Mouse (Mus musculus) hindbrain, embryonic 12.5 days (tissue): ENCODE results near the gene Hoxa13. TPM values are rescaled to one million over a fixed set of nuclear protein-coding genes. Genes with fewer than 3 reads are reported as not detected.

Experiments used
- ATAC-seq: fragments of 200-750 bp; cut with Nextera tagmentation; 2 replicates; pipeline ENCODE4 v1.8.0; 2017; ENCODE audit warnings: moderate TSS enrichment; ENCODE audit not compliant: low FRiP score
- H3K27ac ChIP-seq: fragments of 300-500 bp; sonication (generic); 2 replicates; pipeline ENCODE4 v1.5.1; 2016; ENCODE audit warnings: mild to moderate bottlenecking
- H3K27me3 ChIP-seq: fragments of 300-500 bp; sonication (generic); 2 replicates; pipeline ENCODE4 v1.6.1; 2016; ENCODE audit warnings: mild to moderate bottlenecking
- H3K36me3 ChIP-seq: fragments of 300-500 bp; sonication (generic); 2 replicates; pipeline ENCODE4 v1.6.1; 2016; ENCODE audit warnings: mild to moderate bottlenecking
- H3K4me1 ChIP-seq: fragments of 300-500 bp; sonication (generic); 2 replicates; pipeline ENCODE4 v1.6.1; 2016
- H3K4me2 ChIP-seq: fragments of 300-500 bp; sonication (generic); replicated peaks from 2 replicates; pipeline ENCODE4 v1.6.1; 2016; ENCODE audit warnings: mild to moderate bottlenecking
- H3K4me3 ChIP-seq: fragments of 300-500 bp; sonication (generic); 2 replicates; pipeline ENCODE4 v1.5.1; 2016; ENCODE audit warnings: mild to moderate bottlenecking
- H3K9ac ChIP-seq: fragments of 300-500 bp; sonication (generic); 2 replicates; pipeline ENCODE4 v1.6.1; 2016; ENCODE audit warnings: mild to moderate bottlenecking, moderate library complexity
- H3K9me3 ChIP-seq: fragments of 300-500 bp; sonication (generic); replicated peaks from 2 replicates; pipeline ENCODE4 v1.6.1; 2016; ENCODE audit warnings: mild to moderate bottlenecking
- WGBS: fragments of 180-500 bp; shearing (Covaris S2); methylation state at CpG from one replicate; pipeline ENCODE4 v1.1.7; 2016; 5-methylcytosine and 5-hydroxymethylcytosine counted together
- polyA plus RNA-seq: library from polyadenylated mRNA; unstranded; fragments of >200 nt; fragmentation: Nextera tagmentation; extraction: Ambion mirVana; gene quantifications from 2 replicates; pipeline ENCODE4 v1.2.1, GENCODE M21; 2016

The Hoxa13 gene
- polyA plus RNA-seq, 1 experiment from 2014 or later: not detected

DNA sequence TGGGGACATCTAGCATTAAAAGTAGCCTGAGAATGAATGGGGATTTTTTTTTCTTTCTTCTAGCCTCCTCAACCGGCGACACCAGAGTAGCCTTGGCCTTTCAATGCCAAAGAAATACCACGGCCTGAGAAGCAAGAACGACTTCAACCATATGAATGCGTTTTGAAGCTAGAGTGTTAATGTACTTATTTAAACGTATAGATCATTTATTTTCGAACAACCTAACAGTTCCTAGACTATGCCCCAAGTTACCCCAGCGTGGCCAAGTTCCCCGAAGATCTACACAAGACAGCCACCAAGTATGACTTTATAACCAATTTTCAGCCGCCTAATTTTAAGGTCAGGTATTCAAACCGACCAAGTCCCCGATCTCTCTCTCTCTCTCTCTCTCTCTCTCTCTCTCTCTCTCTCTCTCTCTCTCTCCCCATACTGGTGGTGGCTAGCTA lies 39.8 kb downstream of the Hoxa13 start:
- Histone ChIP-seq H3K27me3 (peaks cover 100% of the 10 kb centered on the region), H3K36me3 (no peaks in the 10 kb centered on the region), H3K4me1 (peaks cover 20% of the 10 kb centered on the region), H3K4me2 (peak overlapping the region; percentile 66), H3K27ac (no peak overlapping the region), H3K9me3 (no peaks in the 10 kb centered on the region), H3K9ac (0 out of 2 replicates have a peak overlapping the region, but pooled peaks have one; percentile 47), H3K4me3 (peak overlapping the region; percentile 38; the same call in 1 of the 2 replicates)
- no peak for ATAC-seq
- 4% methylated on average over 12 of the region's 12 CpGs for WGBS

DNA sequence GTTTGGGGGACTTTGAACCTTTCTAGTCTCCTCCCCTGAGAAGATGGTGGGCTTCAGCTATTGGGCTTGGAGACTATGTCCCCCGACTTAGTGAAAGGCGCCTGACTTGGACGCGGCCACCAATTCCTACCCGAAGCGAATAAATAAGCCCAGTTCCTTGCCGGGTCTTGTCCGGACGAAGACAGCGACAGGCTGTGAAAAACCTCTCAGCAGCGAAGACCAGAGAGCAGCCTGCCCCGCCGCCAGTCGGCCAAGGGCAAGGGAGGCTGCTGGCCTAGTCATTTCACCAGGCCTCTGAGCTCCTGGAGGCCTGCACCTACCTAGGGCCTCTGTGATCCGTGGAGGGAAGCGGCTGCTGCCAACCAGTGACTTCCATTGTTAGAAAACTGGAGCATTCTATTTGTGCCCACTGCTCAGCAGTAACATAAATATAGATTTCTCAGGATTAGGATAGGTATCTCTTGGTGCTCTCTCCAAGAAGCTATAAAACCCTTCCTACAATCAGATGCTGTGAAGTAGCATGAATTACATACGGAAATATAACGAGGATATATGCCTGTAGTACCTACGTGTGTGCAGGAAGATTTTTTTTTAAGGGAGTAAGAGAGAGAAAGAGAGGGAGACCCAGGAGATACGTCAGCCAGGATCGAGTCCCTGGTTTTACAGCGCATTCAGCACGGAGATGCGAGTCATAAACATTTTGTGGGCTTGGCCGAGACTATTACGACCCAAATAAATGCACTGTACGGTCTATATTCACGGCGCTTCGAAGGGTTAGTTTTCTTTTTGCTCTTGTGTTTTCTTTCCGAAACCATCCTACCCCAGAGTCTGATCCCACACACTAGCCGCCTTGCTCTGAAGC lies 40.4 kb downstream of the Hoxa13 start:
- H3K27me3 ChIP-seq: peaks cover 100% of the 10 kb centered on the region
- no peak for ATAC-seq
- H3K27ac ChIP-seq: no peak overlapping the region
- H3K9me3 ChIP-seq: no peaks in the 10 kb centered on the region
- H3K36me3 ChIP-seq: no peaks in the 10 kb centered on the region
- WGBS: 12% methylated on average over 32 of the region's 32 CpGs
- no peak overlapping the region for H3K9ac ChIP-seq
- H3K4me1 ChIP-seq: peaks cover 17% of the 10 kb centered on the region
- H3K4me2 ChIP-seq: no peak overlapping the region
- H3K4me3 ChIP-seq: no peak overlapping the region

DNA sequence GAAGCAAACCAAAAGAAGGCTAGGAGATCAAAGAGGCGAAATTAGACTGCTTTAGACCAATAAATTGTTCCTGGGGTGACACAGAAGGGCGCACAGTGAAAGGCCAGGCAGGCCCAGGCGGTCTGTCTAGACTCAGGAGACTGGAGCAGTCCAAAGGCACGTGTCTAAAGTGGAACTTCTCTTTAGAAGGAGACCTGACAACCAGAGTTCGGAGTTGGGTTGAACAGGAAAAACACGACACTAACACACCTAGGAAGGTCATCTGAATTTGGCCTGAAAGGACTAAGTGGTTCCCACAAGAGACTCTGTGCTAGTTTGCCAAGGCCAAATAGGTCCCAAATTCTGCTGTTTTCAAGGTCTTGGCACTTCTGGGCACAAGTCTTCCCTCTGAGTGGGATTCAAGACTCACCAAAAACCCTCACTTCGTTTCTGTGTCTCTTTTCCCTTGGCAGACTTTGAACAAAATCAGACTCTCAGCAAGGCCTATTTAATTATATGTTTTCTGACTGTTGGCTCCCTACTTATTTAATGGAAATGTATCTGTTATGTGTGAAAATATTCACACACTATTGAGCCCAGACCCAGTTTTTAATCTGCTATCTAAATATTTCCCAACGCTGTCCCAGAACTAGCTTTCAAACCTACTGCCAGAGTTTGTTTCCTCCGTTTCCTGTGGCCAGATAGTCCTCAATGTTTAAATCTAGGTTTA lies 41.3 kb downstream of the Hoxa13 start:
- Histone ChIP-seq H3K4me1 (peaks cover 17% of the 10 kb centered on the region), H3K36me3 (no peaks in the 10 kb centered on the region), H3K27ac (no peak overlapping the region), H3K4me3 (no peak overlapping the region), H3K27me3 (peaks cover 100% of the 10 kb centered on the region), H3K4me2 (no peak overlapping the region), H3K9ac (no peak overlapping the region), H3K9me3 (no peaks in the 10 kb centered on the region)
- 16% methylated on average over 9 of the region's 9 CpGs for WGBS
- no peak for ATAC-seq

DNA sequence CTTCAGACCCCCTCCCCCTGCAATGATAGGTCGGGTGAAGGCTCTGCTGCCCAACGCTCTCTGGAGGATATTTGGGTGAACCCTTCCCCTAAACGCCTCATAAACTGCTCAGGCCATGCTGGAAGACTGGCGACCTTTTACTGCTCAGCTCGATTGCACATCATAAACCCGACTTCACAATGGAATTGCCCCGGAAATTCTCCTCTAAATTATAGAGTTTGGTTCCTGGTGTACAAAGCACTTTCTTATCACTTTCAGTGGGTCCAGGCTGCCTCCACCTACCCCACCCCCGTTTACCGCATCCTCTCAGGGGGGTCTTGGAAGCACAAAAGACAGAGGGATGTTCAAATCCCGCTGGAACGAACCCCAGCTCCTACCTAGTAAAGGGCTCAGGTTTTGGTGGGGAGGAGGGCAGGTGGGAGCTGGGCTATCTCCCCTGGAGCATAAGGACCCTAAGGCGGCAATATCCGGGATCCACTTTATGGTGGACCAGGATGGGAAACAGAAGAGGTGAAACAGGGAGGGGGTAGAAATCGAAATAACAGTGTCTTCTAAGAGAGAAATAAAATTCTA lies 42.0 kb downstream of the Hoxa13 start:
- H3K4me2 ChIP-seq: no peak overlapping the region
- 9% methylated on average over 14 of the region's 14 CpGs for WGBS
- H3K9me3 ChIP-seq: no peaks in the 10 kb centered on the region
- peaks cover 100% of the 10 kb centered on the region for H3K27me3 ChIP-seq
- no peak for ATAC-seq
- H3K4me1 ChIP-seq: peaks cover 17% of the 10 kb centered on the region
- H3K36me3 ChIP-seq: no peaks in the 10 kb centered on the region
- no peak overlapping the region for H3K4me3 ChIP-seq
- no peak overlapping the region for H3K9ac ChIP-seq
- no peak overlapping the region for H3K27ac ChIP-seq

DNA sequence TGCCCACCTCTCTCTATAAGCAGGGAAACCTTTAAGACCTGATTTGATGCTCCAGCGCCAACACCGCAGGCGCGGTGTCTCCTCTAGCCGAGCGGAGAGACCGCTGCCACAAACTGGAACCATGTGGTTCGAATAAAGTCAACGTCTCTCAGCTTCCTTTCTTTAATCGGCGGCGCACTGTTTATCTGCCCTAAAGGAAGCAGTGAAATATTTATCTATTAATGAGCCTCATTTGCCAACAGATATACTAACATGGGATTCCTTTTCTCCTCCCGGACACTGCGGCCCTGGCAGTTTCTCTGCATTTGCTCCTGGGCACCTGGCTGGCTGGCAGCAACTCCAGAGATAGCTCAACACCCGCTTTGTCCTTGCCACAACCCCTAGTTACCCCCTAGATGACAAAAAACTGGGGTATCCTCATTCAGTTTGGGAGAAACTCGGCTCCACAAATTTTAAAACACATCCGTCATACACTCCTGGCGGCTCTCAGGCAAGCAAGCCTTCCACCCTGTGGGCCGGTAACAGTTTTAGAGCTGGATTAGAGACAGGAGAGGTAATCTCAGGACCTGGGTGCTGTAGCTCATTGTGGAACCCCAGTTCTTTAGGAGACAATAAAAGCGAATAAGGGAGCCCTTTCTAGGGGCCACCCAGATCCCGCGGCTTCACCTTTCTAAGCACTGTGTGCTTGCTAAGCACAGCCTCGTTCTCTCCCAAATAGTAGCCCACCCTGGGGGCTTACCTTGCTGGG lies 42.6 kb downstream of the Hoxa13 start:
- Histone ChIP-seq H3K9ac (no peak overlapping the region), H3K4me2 (0 out of 2 replicates have a peak overlapping the region, but pooled peaks have one; percentile 47), H3K4me1 (peaks cover 18% of the 10 kb centered on the region), H3K27me3 (peaks cover 100% of the 10 kb centered on the region), H3K36me3 (no peaks in the 10 kb centered on the region), H3K27ac (no peak overlapping the region), H3K4me3 (peak overlapping the region; percentile 28; the same call in 1 of the 2 replicates), H3K9me3 (no peaks in the 10 kb centered on the region)
- no peak for ATAC-seq
- WGBS: 5% methylated on average over 23 of the region's 23 CpGs

DNA sequence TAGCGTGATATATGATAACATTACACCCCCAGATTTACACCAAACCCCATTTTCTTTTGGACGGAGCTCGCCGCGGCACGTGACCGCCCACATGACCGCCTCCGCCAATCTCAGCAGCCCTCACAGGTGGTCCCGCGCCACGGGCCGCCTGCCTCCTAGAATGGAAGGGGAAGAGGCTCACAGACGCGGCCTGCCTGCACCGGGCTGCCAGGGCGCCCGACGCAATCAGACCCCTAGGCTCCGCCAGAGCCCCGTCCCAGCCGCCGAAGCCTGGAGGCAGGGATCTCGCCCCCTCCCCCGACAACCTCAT lies 43.3 kb downstream of the Hoxa13 start:
- no peak overlapping the region for H3K9ac ChIP-seq

DNA sequence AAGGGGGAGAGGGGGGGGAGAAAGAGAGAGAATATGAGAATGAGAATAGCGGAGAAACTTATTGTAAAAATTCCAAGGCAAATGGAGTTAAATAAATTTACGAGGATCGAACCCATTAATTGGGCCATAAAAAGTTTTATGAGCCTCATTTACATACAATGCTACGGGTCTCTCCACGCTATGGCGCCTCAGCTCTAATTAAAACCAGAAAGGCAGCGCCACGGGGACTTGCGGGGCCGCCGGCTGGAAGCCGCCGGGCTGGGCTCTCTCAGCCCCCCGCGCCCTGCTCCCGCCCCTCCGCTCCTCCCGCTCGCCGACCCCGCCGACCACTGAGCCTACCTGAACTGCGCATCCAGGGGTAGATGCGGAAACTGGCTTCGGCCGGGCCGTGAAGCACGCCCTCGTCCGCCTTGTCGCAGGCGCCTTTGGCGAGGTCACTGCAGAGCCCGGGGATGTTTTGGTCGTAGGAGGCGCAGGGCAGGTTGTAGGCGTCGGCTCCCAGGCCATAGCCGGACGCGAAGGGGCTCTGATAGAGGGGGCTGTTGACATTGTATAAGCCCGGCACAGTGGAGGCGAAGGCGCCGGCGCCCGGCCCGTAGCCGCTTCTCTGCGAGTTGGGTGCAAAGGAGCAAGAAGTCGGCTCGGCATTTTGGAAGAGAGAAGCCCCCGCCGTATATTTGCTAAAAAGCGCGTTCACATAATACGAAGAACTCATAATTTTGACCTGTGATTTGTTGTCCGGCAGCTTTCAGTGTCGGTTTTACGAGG lies 43.8 kb downstream of the Hoxa13 start:
- Histone ChIP-seq H3K9ac (no peak overlapping the region), H3K9me3 (no peaks in the 10 kb centered on the region), H3K4me2 (peak overlapping the region; percentile 47), H3K4me1 (peaks cover 20% of the 10 kb centered on the region), H3K4me3 (peak overlapping the region; percentile 28), H3K36me3 (no peaks in the 10 kb centered on the region), H3K27ac (no peak overlapping the region), H3K27me3 (peaks cover 100% of the 10 kb centered on the region)
- 3% methylated on average over 60 of the region's 60 CpGs for WGBS
- no peak for ATAC-seq

More for the DNA sequence above, 43.3 kb downstream of the Hoxa13 start:
- WGBS: under 1% methylated on average over 25 of the region's 25 CpGs
- ATAC-seq: peak; percentile 57; the same call in 1 of the 2 replicates
- Histone ChIP-seq H3K4me3 (peak overlapping the region; percentile 28), H3K27me3 (peaks cover 100% of the 10 kb centered on the region), H3K36me3 (no peaks in the 10 kb centered on the region), H3K9me3 (no peaks in the 10 kb centered on the region), H3K4me2 (peak overlapping the region; percentile 47), H3K4me1 (peaks cover 20% of the 10 kb centered on the region), H3K27ac (no peak overlapping the region)

DNA sequence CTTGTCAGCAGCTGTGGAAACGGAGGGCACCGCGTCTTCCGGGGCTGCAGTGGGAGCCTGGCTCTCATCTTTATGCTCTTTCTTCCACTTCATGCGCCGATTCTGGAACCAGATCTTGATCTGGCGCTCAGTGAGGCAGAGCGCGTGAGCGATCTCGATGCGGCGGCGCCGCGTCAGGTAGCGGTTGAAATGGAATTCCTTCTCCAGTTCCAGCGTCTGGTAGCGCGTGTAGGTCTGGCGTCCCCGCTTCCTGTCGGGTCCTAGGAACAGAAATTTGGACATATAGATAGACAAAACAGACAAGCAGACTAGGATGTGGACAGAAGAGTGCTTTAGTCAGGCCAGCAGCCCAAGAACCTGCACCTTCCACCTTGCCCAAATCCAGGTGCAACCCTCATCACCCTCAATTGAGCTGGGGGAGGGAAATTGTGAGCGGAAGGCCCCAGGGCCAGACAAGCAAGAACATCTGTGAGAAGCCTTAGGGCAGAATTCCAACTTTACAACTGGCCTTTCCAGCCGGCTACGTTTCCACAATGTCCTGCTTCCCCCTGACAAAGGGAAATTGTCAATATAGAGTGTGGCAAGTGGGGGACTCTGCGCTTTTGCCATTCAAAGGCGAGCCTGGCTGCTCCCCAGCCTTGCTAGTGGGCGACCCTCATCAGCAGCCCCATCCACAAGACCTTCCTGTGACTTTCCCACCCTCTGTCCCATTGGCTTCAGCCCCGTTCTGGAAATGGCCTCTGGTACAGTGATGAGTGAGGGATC lies 44.7 kb downstream of the Hoxa13 start:
- H3K27ac ChIP-seq: no peak overlapping the region
- no peaks in the 10 kb centered on the region for H3K36me3 ChIP-seq
- no peaks in the 10 kb centered on the region for H3K9me3 ChIP-seq
- H3K4me2 ChIP-seq: no peak overlapping the region
- H3K9ac ChIP-seq: no peak overlapping the region
- WGBS: 2% methylated on average over 30 of the region's 30 CpGs
- H3K4me3 ChIP-seq: no peak overlapping the region
- peaks cover 16% of the 10 kb centered on the region for H3K4me1 ChIP-seq
- peaks cover 100% of the 10 kb centered on the region for H3K27me3 ChIP-seq
- no peak for ATAC-seq

DNA sequence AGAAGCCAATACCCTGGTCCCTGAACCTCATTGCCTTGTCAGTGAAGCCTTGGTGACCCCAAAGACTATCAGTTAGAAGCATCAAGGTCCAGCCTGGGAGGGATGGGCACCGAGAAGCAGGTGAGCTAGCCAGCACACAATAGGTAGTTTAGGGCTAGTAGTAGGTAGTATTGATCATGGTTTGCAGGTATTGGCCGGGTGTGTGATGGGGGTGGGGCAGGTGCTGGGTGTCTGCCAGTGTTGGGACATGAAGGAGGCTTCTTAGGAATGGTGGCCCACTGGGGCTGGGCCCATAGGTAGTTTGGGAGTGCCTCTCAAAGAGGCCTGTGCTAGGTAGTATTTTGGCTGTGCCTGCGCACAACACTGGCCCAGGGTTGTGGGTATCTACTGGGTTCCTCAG lies 45.6 kb downstream of the Hoxa13 start:
- H3K4me2 ChIP-seq: no peak overlapping the region
- H3K36me3 ChIP-seq: no peaks in the 10 kb centered on the region
- H3K9ac ChIP-seq: no peak overlapping the region
- no peaks in the 10 kb centered on the region for H3K9me3 ChIP-seq
- peaks cover 98% of the 10 kb centered on the region for H3K27me3 ChIP-seq
- H3K4me3 ChIP-seq: no peak overlapping the region
- no peak overlapping the region for H3K27ac ChIP-seq
- WGBS: 7% methylated on average over 3 of the region's 3 CpGs
- H3K4me1 ChIP-seq: peaks cover 16% of the 10 kb centered on the region
- no peak for ATAC-seq

DNA sequence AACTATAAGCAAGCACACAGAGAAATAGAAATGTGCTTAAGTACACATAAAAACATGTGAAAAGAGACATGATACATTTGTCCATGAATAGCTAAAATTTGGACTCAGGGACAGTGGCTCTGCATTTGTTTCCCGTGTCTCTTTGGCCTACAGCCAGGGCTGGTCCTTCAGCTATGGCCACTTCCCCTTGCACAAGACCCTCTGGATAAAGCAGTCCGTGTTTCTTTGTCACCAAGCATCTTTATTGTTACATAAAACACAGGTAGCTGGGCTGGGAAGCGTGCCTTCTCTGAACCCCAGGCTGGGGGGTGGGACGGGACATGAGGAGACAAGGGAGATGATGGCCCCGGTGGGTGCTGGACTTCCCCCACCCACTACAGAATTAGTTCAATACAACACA lies 46.4 kb downstream of the Hoxa13 start:
- 8% methylated on average over 5 of the region's 5 CpGs for WGBS
- H3K36me3 ChIP-seq: no peaks in the 10 kb centered on the region
- H3K27me3 ChIP-seq: peaks cover 98% of the 10 kb centered on the region
- H3K9me3 ChIP-seq: no peaks in the 10 kb centered on the region
- H3K4me3 ChIP-seq: no peak overlapping the region
- H3K4me1 ChIP-seq: peaks cover 16% of the 10 kb centered on the region
- no peak for ATAC-seq
- no peak overlapping the region for H3K4me2 ChIP-seq
- H3K9ac ChIP-seq: no peak overlapping the region
- H3K27ac ChIP-seq: no peak overlapping the region
